Mouse (Mus musculus) stomach, embryonic 15.5 days (tissue): ENCODE measurements around the gene Nsun2. TPM values are rescaled to one million over a fixed set of nuclear protein-coding genes. Genes with fewer than 3 reads are reported as not detected.

Source experiments
- ATAC-seq: fragments of 200-750 bp; cut with Nextera tagmentation; 2 replicates; pipeline ENCODE4 v1.8.0; 2017; ENCODE audit warnings: low read depth, moderate number of reproducible peaks, moderate TSS enrichment; ENCODE audit not compliant: insufficient read depth, low FRiP score
- H3K27ac ChIP-seq: fragments of 300-500 bp; sonication (generic); 2 replicates; pipeline ENCODE4 v1.5.1; 2015; ENCODE audit warnings: mild to moderate bottlenecking, inconsistent platforms
- H3K27me3 ChIP-seq: fragments of 300-500 bp; sonication (generic); replicated peaks from 2 replicates; pipeline ENCODE4 v1.6.1; 2015; ENCODE audit warnings: inconsistent platforms
- H3K36me3 ChIP-seq: fragments of 300-500 bp; sonication (generic); 2 replicates; pipeline ENCODE4 v1.6.1; 2015; ENCODE audit warnings: inconsistent platforms
- H3K4me1 ChIP-seq: fragments of 300-500 bp; sonication (generic); 2 replicates; pipeline ENCODE4 v1.6.1; 2015; ENCODE audit warnings: inconsistent platforms
- H3K4me2 ChIP-seq: fragments of 300-500 bp; sonication (generic); 2 replicates; pipeline ENCODE4 v1.6.1; 2015; ENCODE audit warnings: mild to moderate bottlenecking, inconsistent platforms
- H3K4me3 ChIP-seq: fragments of 300-500 bp; sonication (generic); replicated peaks from 2 replicates; pipeline ENCODE4 v1.5.1; 2015; ENCODE audit warnings: inconsistent platforms
- H3K9ac ChIP-seq: fragments of 300-500 bp; sonication (generic); 2 replicates; pipeline ENCODE4 v1.6.1; 2015; ENCODE audit warnings: inconsistent platforms
- H3K9me3 ChIP-seq: fragments of 300-500 bp; sonication (generic); 2 replicates; pipeline ENCODE4 v1.6.1; 2016; ENCODE audit warnings: inconsistent platforms
- WGBS: fragments of 180-500 bp; shearing (Covaris S2); methylation state at CpG from one replicate; pipeline ENCODE4 v1.1.7; 2015; 5-methylcytosine and 5-hydroxymethylcytosine counted together
- polyA plus RNA-seq: library from polyadenylated mRNA; unstranded; fragments of >200 nt; fragmentation: Nextera tagmentation; extraction: Ambion mirVana; gene quantifications from 2 replicates; pipeline ENCODE4 v1.2.1, GENCODE M21; 2015

Nsun2 gene
- polyA plus RNA-seq, 1 experiment from 2014 or later = 117 TPM

DNA sequence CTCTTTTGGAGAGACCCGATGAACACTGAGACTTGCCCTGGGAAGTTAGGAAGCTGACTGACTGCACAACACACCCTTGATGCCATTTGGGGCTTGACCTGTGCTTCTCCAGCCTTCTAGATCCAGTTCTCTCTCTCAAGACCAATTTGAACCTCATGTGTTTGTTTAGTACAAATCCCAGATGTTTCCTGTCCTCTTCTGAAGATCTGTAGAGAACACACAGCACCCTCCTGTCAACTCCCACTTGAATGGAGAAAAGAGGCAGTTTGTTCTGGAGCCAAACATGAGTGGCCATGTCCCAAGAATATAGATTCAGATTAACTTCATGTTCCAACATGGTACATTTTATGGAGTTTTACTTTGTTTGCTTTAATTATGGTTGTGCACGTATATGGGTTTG, 110.4 kb downstream of the Nsun2 start:
- Histone ChIP-seq H3K4me2 (no peak overlapping the region), H3K4me3 (no peak overlapping the region), H3K27ac (no peak overlapping the region), H3K36me3 (peaks cover 6% of the 10 kb centered on the region; the same call in 1 of the 2 replicates), H3K9ac (no peak overlapping the region), H3K4me1 (no peaks in the 10 kb centered on the region), H3K27me3 (no peaks in the 10 kb centered on the region), H3K9me3 (no peaks in the 10 kb centered on the region)
- no peak for ATAC-seq
- WGBS = 78% methylated on average over 2 of the region's 2 CpGs

DNA sequence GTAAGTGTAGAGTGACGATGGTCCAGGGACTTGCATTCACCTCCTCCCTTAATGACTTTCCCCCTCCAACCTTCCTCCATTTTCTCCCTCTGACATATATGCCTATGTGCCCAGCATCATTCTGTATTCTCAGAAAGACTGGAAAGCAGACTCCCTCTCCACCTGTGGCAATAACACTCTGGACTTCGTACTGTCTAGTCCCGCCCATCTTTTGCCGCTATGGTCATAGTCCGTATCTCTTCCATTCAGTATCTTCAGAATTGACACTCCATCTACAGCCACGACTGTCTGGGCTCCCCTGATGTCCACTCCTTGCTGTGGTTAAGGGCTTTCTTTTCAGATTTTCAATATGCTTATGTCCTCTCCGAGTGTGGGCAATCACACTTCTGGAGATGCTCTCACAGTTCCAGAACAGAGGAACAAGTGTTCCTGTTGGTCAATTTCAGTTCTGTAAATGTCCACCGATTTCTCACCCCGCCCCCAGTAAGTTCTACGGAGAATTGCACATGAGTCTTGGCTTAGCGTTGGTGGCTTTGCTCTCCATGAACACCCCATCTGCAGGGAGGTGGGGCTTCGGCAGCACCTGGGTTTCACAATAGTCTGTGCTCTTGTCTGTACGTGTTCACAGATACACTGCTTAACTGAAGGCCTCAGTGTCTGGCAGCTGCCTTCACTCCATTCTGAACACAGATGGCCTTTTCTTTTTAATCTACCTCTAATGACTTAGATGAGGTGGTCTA, 111.1 kb downstream of the Nsun2 start:
- Histone ChIP-seq H3K9ac (no peak overlapping the region), H3K9me3 (no peaks in the 10 kb centered on the region), H3K4me2 (no peak overlapping the region), H3K4me1 (no peaks in the 10 kb centered on the region), H3K27me3 (no peaks in the 10 kb centered on the region), H3K4me3 (no peak overlapping the region), H3K36me3 (peaks cover 6% of the 10 kb centered on the region; the same call in 1 of the 2 replicates), H3K27ac (no peak overlapping the region)
- WGBS = 78% methylated on average over 13 of the region's 13 CpGs
- ATAC-seq = no peak

DNA sequence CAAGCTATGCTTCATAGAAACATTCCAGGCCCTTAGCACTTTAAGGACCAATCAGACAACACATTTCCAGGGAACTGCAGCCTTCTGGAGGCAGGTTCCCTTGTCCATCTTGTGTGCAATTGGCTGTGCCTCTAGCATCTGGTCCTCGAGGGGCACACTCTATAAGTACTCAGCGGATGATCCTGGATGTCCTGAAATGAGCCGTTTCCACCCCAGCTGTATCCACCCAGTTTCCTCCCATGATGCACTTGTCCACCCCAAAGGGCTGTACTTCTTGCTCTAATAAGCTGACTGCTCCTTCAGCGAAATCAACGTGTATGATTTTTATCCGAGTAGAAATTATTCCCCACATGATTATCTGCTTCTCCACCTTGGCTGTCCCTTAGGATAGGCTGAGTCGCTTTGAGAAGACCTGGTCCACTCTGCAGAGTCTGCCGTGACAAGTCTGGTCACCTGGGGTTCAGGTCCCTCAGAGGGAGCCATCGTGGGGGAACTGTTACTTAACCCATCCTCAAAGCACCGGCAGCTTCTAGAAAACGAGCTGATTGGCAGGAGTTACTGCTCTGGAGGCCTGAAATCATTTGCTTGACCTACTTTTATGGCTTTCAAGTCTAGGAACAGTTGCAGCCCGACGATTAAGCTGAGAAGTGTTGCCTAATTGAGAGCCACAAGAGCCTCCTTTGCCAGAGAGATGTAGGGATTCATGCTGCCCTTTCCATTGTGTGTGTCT, 112.3 kb downstream of the Nsun2 start:
- 70% methylated on average over 13 of the region's 13 CpGs for WGBS
- Histone ChIP-seq H3K36me3 (no peaks in the 10 kb centered on the region), H3K27me3 (no peaks in the 10 kb centered on the region), H3K4me2 (no peak overlapping the region), H3K9ac (no peak overlapping the region), H3K4me3 (no peak overlapping the region), H3K27ac (no peak overlapping the region), H3K9me3 (no peaks in the 10 kb centered on the region), H3K4me1 (no peaks in the 10 kb centered on the region)
- ATAC-seq = no peak

DNA sequence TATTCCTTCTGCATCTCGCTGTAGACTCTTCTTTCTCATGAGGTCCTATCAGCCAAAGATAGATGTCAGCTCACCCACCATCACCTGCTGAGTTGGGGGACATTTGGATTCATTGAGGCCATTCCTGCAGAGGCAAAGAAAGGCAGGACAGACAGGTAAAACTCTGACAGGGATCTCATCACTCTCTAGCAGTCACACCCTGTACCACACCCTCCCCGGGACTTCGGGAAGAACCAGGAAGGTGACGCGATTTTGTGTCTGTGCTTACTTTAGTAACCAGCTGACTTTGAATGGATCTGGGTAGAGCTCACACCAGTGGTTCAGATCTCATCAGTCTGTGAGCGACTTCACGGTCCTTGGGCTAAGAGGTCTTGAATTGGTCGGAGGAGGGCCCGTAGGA, 112.9 kb downstream of the Nsun2 start:
- no peaks in the 10 kb centered on the region for H3K36me3 ChIP-seq
- no peaks in the 10 kb centered on the region for H3K27me3 ChIP-seq
- H3K4me3 ChIP-seq = no peak overlapping the region
- ATAC-seq = no peak
- no peak overlapping the region for H3K4me2 ChIP-seq
- H3K9ac ChIP-seq = no peak overlapping the region
- H3K27ac ChIP-seq = no peak overlapping the region
- no peaks in the 10 kb centered on the region for H3K9me3 ChIP-seq
- no peaks in the 10 kb centered on the region for H3K4me1 ChIP-seq
- WGBS = 82% methylated on average over 9 of the region's 9 CpGs

DNA sequence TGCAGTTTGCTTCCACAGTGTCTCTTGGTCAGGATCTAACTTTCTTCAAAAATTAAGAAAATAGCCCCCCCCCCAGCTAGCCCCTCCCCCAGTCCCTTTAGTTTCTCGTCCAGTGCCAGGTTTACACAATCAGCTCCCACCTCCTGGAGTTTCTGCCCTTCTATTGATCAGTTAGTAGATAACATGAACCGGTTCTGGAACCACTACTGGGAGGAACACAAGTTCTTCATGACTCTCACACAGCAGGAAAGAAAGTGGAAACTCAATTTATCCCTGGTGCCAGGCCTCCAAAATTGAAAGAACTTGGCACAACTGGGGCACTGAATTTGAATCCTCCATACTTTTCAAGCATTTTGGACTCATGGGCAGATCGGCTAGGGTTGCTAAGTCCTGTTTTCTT, 121.0 kb downstream of the Nsun2 start:
- WGBS = 56% methylated on average over 3 of the region's 3 CpGs
- no peak for ATAC-seq

DNA sequence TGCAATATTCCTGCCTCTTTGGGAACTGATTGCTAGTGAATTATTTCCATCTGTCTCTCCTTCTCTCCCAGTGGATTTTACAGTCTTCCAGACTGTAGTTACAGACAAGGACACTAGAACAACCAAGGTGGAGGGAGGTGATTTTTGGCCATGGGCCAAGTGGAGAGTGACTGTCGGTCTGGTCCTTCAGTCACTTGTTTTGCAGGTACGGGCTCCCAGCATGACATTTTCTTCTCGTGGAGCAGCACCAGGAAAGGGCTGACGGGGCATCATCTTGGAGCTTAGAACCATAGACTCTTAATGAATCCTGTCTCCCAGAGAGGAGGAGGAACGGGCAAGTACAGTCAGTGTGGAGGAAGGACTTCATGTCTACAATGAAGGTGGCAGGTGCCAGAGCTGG, 138.6 kb downstream of the Nsun2 start:
- ATAC-seq = no peak
- 79% methylated on average over 5 of the region's 5 CpGs for WGBS
- H3K9ac ChIP-seq = no peak overlapping the region
- H3K4me1 ChIP-seq = no peaks in the 10 kb centered on the region
- no peak overlapping the region for H3K4me2 ChIP-seq
- H3K36me3 ChIP-seq = no peaks in the 10 kb centered on the region
- no peak overlapping the region for H3K4me3 ChIP-seq
- H3K27me3 ChIP-seq = no peaks in the 10 kb centered on the region
- H3K27ac ChIP-seq = no peak overlapping the region
- no peaks in the 10 kb centered on the region for H3K9me3 ChIP-seq

More for the DNA sequence above, 121.0 kb downstream of the Nsun2 start:
- Histone ChIP-seq H3K4me3 (no peak overlapping the region), H3K9ac (no peak overlapping the region), H3K4me1 (no peaks in the 10 kb centered on the region), H3K27ac (no peak overlapping the region), H3K9me3 (no peaks in the 10 kb centered on the region), H3K4me2 (no peak overlapping the region), H3K36me3 (no peaks in the 10 kb centered on the region), H3K27me3 (0 out of 2 replicates have a peak, but pooled peaks cover 3% of the 10 kb centered on the region)

DNA sequence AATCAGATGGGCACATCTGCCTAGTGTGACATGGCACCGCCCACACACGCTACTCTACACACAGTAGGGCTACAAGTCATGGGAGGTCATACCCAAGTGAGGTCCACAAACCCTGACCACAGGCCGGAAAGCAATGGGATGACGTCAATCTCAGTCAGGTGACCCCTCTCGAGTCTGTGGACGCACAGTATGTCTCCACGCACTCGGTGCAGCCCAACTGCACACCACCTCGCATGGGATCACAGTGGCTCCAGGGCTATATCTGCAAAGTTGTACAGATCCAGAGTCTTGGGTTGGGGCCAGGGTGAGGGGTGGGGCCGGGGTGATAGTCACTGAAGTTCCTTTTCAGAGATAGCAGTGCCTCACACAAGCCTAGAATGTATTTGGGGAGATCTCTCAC, 139.0 kb downstream of the Nsun2 start:
- 90% methylated on average over 10 of the region's 10 CpGs for WGBS
- no peaks in the 10 kb centered on the region for H3K9me3 ChIP-seq

DNA sequence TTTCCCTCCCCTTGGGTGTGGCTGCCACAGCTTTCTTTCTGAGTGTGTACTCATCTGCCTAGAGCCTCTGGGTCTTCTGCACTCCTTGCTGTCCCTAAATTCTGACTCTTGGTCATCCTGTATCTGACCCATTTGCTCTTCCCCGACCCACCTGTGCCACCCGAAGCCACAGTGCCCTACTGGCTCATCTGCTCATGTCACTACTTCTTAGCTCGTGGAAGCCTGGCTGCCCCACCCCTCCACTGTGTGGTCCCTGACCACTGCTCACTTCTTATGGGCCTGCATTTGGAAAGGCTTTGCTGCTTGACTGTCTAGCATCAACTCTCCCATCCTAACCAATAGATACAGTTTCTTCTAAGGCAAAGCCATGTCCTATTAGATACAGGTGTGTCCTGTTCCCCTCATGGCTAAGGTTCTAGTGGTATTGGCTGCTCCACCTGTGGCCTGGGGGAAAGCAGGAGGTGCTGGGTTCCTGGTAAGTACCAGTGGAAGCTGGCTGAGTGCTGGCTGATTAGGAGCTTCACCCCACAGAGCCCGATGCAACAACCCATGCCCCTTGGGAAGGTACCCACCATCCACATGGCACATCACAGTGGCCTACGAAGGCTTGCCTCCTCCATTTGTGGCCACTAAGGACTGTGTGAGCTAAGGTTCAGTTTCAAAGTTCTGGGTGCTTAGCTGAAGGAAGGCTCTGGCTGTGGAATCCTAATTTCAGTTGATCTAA, 139.8 kb downstream of the Nsun2 start:
- WGBS = 82% methylated on average over 5 of the region's 5 CpGs
- H3K9ac ChIP-seq = no peak overlapping the region
- H3K4me3 ChIP-seq = no peak overlapping the region
- H3K4me1 ChIP-seq = no peaks in the 10 kb centered on the region
- H3K9me3 ChIP-seq = no peaks in the 10 kb centered on the region
- H3K27ac ChIP-seq = no peak overlapping the region
- ATAC-seq = no peak; the same call in 1 of the 2 replicates
- H3K4me2 ChIP-seq = no peak overlapping the region
- H3K36me3 ChIP-seq = no peaks in the 10 kb centered on the region
- no peaks in the 10 kb centered on the region for H3K27me3 ChIP-seq

More for the DNA sequence above, 139.0 kb downstream of the Nsun2 start:
- Histone ChIP-seq H3K4me3 (no peak overlapping the region), H3K27me3 (no peaks in the 10 kb centered on the region), H3K9ac (no peak overlapping the region), H3K27ac (no peak overlapping the region), H3K4me1 (no peaks in the 10 kb centered on the region), H3K4me2 (no peak overlapping the region), H3K36me3 (no peaks in the 10 kb centered on the region)
- no peak for ATAC-seq

DNA sequence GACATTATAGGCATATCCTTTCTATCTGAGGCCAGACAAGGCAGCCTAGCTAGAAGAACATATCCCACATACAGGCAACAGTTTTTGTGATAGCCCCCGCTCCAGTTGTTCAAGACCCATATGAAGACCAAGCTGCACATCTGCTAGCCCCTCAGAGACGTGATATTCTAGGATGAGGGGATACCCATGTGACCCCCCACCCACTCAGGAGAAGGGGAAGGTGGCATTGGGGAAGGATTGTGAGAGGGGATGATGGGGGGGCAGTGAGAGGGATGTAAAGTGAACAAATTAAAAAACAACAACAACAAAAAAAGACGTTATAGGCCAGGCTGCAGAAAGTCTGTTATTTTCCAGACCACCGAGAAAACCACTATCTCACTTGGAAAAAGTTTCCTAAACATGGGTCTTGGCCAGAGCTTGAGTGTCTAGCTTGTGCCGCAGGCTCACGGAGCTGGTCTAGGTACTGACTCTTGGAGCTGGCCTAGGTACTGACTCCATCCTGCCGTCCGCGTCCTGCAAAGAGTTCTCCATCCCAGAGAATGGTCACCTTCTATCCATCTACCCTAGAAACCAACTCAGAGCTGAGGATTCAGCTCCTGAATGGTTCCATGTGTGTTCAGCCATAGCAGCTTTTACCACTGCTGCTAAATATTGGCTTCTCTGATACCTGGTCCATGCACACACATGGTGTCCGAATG, 140.5 kb downstream of the Nsun2 start:
- Histone ChIP-seq H3K36me3 (no peaks in the 10 kb centered on the region), H3K9ac (no peak overlapping the region), H3K9me3 (no peaks in the 10 kb centered on the region), H3K4me3 (no peak overlapping the region), H3K27me3 (no peaks in the 10 kb centered on the region), H3K27ac (no peak overlapping the region), H3K4me1 (no peaks in the 10 kb centered on the region), H3K4me2 (no peak overlapping the region)
- ATAC-seq = no peak
- 46% methylated on average over 10 of the region's 10 CpGs for WGBS
